Mouse (Mus musculus): ENCODE data around the gene Gstt4. TPM values are rescaled to one million over a fixed set of nuclear protein-coding genes. Genes with fewer than 3 reads are reported as not detected.

The Gstt4 gene
- total and polyA plus RNA-seq, 3 experiments: not detected

GRCm38 (mm10) chr10:75852539-75853125 lies 30.3 kb upstream of the Gstt4 start:
- Histone ChIP-seq H3K27me3 (ENCODE audit: control insufficient read depth in 1 of 2, insufficient read depth in 2 of 2, low read length in 2 of 2) (no peaks in the 10 kb centered on the region), H3K79me2 (ENCODE audit: control insufficient read depth, insufficient read depth, low read length, poor library complexity) (no peaks in the 10 kb centered on the region), H3K4me1 (ENCODE audit: control insufficient read depth in 1 of 2, insufficient read depth in 2 of 2, low read length in 2 of 2) (no peaks in the 10 kb centered on the region; a peak in 1 of 4 replicates), H3K4me3 (ENCODE audit: control insufficient read depth in 1 of 2, insufficient read depth in 1 of 2, low read depth in 2 of 2, low read length in 2 of 2) (no peak overlapping the region), H3K9me3 (replicated peaks; ENCODE audit: insufficient read depth, low read length) (no peaks in the 10 kb centered on the region), H3K27ac (ENCODE audit: control insufficient read depth, low read depth, low read length) (no peak overlapping the region), H3K9ac (ENCODE audit: control insufficient read depth, low read depth, low read length, poor library complexity, severe bottlenecking) (no peak overlapping the region), H3K36me3 (ENCODE audit: control insufficient read depth in 1 of 2, insufficient read depth in 2 of 2, low read length in 2 of 2) (no peaks in the 10 kb centered on the region)
- TF ChIP-seq USF2 (IDR thresholded peaks at IDR 0.05; ENCODE audit: borderline replicate concordance in 1 of 2, insufficient read depth in 1 of 2, low read depth in 1 of 2, low read length in 2 of 2) (no peak), UBTF (IDR thresholded peaks at IDR 0.05; ENCODE audit: borderline replicate concordance, insufficient read depth, low read depth, low read length) (no peak), RCOR1 (IDR thresholded peaks at IDR 0.05; ENCODE audit: low read depth, low read length) (no peak), EP300 (IDR thresholded peaks at IDR 0.05; ENCODE audit: low read depth in 1 of 2, low read length in 2 of 2) (no peak), TCF12 (IDR thresholded peaks at IDR 0.05; ENCODE audit: low read depth, low read length) (no peak), GABPA (IDR thresholded peaks at IDR 0.05; ENCODE audit: low read depth, low read length) (no peak), POLR2AphosphoS5 (IDR thresholded peaks at IDR 0.05; ENCODE audit: borderline replicate concordance, low read depth, low read length) (no peak), USF1 (IDR thresholded peaks at IDR 0.05; ENCODE audit: low read depth, low read length) (no peak), TBP (IDR thresholded peaks at IDR 0.05; ENCODE audit: low read depth, low read length) (no peak), CTCF (IDR thresholded peaks at IDR 0.05 in 2 of 3, conservative IDR thresholded peaks at IDR 0.05 in 1 of 3; ENCODE audit: control insufficient read depth in 1 of 3, insufficient read depth in 1 of 3, low read depth in 2 of 3, low read length in 3 of 3, poor library complexity in 1 of 3, severe bottlenecking in 1 of 3) (no peak), MAX (IDR thresholded peaks at IDR 0.05; ENCODE audit: low read length) (no peak), ZKSCAN1 (IDR thresholded peaks at IDR 0.05; ENCODE audit: low read depth, low read length) (no peak)
- no peak for DNase-seq (ENCODE audit: low read depth, low spot score)

- H3K79me2 ChIP-seq (ENCODE audit: control insufficient read depth, insufficient read depth, low read length, poor library complexity): no peaks in the 10 kb centered on the region
- no peaks in the 10 kb centered on the region for H3K36me3 ChIP-seq (ENCODE audit: control insufficient read depth in 1 of 2, insufficient read depth in 2 of 2, low read length in 2 of 2)
- no peak overlapping the region for H3K27ac ChIP-seq (ENCODE audit: control insufficient read depth, low read depth, low read length)
- TF ChIP-seq MAFK (IDR thresholded peaks at IDR 0.05; ENCODE audit: borderline replicate concordance, low read depth, low read length) (no peak), MXI1 (IDR thresholded peaks at IDR 0.05; ENCODE audit: low read depth, low read length) (no peak), ZMIZ1 (IDR thresholded peaks at IDR 0.05; ENCODE audit: low read depth, low read length) (no peak), TBP (IDR thresholded peaks at IDR 0.05; ENCODE audit: low read depth, low read length) (no peak), ZC3H11A (IDR thresholded peaks at IDR 0.05; ENCODE audit: low read depth, low read length) (no peak), POLR2A (IDR thresholded peaks at IDR 0.05; ENCODE audit: control insufficient read depth in 1 of 2, insufficient read depth in 1 of 2, low read depth in 1 of 2, low read length in 2 of 2, poor library complexity in 1 of 2) (no peak), CHD1 (IDR thresholded peaks at IDR 0.05; ENCODE audit: low read depth, low read length) (no peak), USF2 (IDR thresholded peaks at IDR 0.05; ENCODE audit: borderline replicate concordance in 1 of 2, insufficient read depth in 1 of 2, low read depth in 1 of 2, low read length in 2 of 2) (no peak), RAD21 (IDR thresholded peaks at IDR 0.05; ENCODE audit: low read depth, low read length) (no peak), TCF12 (IDR thresholded peaks at IDR 0.05; ENCODE audit: low read depth, low read length) (no peak), RCOR1 (IDR thresholded peaks at IDR 0.05; ENCODE audit: low read depth, low read length) (no peak), ZNF384 (IDR thresholded peaks at IDR 0.05; ENCODE audit: low read depth, low read length) (no peak), JUND (IDR thresholded peaks at IDR 0.05; ENCODE audit: low read depth, low read length) (no peak)
- H3K9me3 ChIP-seq (replicated peaks; ENCODE audit: insufficient read depth, low read length): no peaks in the 10 kb centered on the region
- no peaks in the 10 kb centered on the region; a peak in 1 of 4 replicates for H3K4me1 ChIP-seq (ENCODE audit: control insufficient read depth in 1 of 2, insufficient read depth in 2 of 2, low read length in 2 of 2)
- H3K9ac ChIP-seq (ENCODE audit: control insufficient read depth, low read depth, low read length, poor library complexity, severe bottlenecking): no peak overlapping the region
- DNase-seq (ENCODE audit: low read depth, low spot score): no peak
- H3K27me3 ChIP-seq (ENCODE audit: control insufficient read depth in 1 of 2, insufficient read depth in 2 of 2, low read length in 2 of 2): no peaks in the 10 kb centered on the region
- H3K4me3 ChIP-seq (ENCODE audit: control insufficient read depth in 1 of 2, insufficient read depth in 1 of 2, low read depth in 2 of 2, low read length in 2 of 2): no peak overlapping the region
Measured at GRCm38 (mm10) chr10:75851681-75852080, 29.3 kb upstream of the Gstt4 start.
